Mouse (Mus musculus) 3134 (cell line): ENCODE results near the gene Lsm12.

Experiments
- DNase-seq: peaks from one replicate; pipeline ENCODE4 v3.0.0-alpha.2; 2011; ENCODE audit warnings: low spot score; ENCODE audit not compliant: insufficient read length; ENCODE audit errors: extremely low read depth

The Lsm12 gene

GRCm38 (mm10) chr11:102184646-102185495, at the start of gene Lsm12:
Lsm12 (minus strand) TSS chr11:102185296.
- DNase-seq = peak; percentile 97

GRCm38 (mm10) chr11:102230006-102230741, 45.1 kb upstream of the Lsm12 start, which contains the start of gene Hdac5:
Hdac5 (minus strand) TSS chr11:102230166.
- peak; percentile 93 for DNase-seq

DNA sequence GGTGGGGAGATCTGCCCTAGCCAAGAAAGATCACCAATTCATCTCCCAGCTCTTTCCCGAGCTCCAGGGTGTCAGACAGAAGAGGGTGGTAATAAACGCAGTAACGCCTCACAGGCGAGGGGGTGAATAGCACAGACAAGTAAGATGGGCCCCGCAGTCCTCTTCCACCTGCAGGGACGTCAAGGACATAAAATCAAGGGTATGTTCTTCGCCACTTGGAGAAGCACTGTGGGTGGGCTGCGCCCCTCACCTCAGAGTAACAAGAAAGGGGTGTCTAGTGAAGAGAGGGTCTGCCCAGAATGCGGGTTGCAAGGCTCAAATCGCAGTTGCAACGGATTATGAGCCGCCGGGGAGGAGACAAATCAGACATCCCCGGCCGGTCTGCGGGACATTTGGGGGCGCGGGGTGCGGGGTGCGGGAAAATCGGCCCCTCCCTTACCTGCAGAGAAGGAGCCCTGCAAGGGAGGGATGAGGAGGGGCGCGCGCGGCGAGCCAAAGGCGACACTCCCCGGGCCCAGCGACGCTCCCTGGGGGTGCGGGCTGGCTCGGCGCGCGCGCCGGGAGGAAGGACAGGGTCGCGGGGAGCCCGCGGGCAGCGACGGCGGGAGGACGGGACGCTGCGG, 44.3 kb upstream of the Lsm12 start:
- no peak for DNase-seq

DNA sequence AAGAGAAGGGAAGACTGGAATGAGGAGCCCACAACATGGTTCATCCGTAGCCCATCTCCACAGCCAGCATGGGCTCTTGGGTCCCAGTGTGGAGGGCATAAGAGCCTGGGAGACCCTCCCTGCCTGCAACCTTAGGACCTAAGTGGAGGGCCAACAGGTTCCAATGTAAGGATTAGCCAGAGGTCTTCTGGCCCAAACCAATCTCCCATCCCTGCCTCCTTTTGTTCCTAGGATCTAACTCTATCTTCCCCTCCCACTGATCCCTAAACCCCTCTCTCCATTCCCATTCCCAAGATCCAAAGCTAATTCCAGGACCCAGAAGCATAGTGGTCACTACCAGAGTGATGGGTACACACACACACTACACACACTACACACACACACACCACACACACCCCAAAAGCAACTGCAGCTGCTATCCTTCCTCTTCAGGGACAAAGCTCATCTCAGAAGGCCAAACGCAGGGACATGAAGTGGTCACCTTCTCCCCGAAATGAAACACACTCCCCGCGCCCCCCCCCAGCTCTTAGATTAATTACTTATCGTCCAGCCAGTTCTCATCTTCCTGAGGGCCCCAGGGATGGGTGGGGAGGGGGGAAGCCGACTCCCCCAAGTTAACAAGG, 43.7 kb upstream of the Lsm12 start:
- no peak for DNase-seq

DNA sequence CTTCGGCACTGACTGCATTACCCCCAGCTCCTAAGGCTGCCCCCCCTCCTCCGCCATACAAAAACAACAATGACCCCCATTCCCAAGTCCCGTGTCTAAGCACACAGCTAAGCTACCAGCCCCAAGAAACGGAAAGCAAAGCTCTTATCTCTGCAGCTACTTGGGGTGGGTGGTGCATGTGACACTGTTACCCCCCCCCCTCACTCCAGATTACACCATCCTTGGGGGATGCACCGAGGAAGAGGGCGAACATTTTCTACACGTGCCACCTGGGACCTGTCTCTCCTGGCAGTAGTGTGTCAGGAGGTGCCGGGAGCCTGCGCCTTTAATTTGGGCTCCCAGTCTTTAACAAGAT, 43.1 kb upstream of the Lsm12 start:
- DNase-seq = no peak

GRCm38 (mm10) chr11:102227270-102228190, 42.4 kb upstream of the Lsm12 start:
- DNase-seq = no peak

- DNase-seq = no peak
Observed at GRCm38 (mm10) chr11:102226067-102226978, 41.2 kb upstream of the Lsm12 start.

GRCm38 (mm10) chr11:102225221-102225620, 40.1 kb upstream of the Lsm12 start:
- no peak for DNase-seq

GRCm38 (mm10) chr11:102224686-102225085, 39.6 kb upstream of the Lsm12 start:
- peak; percentile 81 for DNase-seq

- no peak for DNase-seq
Observed at GRCm38 (mm10) chr11:102223166-102223565, 38.1 kb upstream of the Lsm12 start.

DNA sequence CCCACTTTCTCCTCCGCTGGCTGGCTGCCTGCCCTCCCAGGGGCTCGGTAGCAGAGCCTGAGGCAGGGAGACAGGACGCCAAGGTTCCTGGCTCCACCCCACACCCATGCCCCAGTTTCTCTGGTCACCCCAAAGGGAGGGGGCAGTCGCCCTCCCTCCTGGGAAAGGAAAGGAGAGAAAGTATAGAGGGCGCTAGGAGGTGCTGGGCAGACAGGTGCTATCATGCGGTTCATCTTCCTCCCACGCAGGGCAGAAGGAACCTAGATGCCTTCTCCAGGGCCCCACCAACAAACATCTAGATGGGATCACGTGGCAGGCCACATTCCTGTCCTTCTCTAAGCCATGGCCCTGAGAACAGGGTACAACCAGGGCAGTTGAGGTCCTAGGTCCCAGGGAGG, 36.9 kb upstream of the Lsm12 start:
- no peak for DNase-seq

DNA sequence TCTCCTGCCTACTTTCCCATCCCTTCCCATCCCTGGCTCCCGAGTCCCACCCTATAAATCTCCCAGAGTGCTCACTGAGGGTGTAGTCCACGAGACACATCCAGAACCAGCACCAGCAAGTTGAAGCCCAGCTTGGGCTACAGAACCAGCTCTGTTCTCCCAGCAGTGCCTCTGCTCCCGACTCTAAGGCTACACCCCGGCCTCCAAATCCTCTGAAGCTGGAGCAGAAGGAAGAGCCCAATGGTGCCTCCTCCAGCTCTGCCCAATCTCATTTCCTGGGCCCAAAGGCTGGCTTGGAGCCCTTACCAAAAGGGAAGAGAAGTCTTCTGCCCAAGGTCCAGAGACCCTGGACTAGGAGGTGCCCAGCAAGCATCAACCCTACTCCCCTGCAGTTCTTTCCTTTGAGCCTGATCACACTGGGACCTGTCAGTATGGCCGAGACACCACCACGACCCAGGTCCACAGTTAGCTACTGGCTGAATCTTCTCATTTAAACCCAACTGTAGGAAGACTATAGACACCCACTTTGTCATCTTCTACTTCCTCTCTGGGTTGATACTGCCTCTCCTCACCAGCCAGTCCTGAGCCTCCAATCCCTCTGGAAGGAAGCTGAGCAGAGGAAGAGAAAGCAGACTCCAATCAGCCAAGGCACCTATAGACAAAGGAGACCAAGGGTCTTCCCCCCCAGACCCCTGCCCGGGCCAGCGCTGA, 36.3 kb upstream of the Lsm12 start:
- no peak for DNase-seq

DNA sequence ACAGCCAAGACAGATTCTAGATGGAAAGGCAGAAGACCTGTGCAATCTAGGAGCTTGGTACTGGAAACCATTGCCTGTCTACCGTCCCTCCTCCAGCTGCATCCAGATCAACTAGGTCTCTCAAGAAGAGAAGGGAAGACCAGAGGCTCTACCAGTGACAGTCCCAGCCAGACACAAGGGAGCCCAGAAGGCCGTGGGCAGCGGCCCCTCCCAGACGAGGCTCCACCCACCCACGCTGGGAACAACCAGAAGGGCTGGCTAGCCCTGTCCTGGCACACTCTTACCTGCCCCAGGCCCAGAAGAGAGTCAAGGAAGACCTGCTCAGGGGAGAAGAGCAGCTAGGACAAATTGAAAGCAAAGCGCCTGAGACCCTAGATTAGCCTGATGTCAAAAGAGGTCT, 35.4 kb upstream of the Lsm12 start:
- no peak for DNase-seq

- no peak for DNase-seq
Observed at GRCm38 (mm10) chr11:102219994-102220346, 34.9 kb upstream of the Lsm12 start.

DNA sequence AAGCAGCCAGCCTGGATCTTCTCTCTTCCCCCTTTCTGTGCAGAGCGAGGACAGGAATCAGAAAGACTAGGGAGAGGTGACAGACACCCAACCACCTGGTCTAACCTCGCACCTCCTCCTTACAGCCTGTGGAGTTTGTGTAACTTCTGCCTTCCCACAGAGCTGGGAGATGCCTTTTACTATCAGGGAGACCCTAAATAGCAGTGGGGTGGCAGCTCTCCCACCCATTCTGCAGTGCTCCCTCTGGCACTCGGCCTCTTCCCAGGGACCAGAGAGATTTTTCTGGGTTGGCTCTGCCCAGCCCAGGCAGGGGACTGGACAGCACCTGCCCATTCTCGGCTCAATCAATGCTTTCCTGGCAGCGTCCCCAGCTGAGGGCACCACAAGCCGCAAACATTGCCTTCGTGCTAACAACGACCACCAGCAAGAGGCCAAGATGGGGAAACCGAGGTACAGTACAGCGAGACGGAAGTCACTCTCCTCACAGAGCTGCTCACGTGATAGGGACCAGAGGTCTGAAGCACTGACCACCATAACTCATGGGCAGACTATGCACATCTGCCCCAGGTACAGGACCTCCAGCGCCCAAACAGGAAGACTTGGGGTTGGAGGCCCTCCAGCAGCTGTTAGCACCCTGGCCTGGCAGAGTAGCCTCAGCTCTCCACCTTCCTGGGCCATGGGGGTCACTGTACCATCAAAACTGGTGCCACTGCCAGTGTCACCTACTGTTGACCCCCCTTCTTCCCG, 34.3 kb upstream of the Lsm12 start:
- DNase-seq = no peak

DNA sequence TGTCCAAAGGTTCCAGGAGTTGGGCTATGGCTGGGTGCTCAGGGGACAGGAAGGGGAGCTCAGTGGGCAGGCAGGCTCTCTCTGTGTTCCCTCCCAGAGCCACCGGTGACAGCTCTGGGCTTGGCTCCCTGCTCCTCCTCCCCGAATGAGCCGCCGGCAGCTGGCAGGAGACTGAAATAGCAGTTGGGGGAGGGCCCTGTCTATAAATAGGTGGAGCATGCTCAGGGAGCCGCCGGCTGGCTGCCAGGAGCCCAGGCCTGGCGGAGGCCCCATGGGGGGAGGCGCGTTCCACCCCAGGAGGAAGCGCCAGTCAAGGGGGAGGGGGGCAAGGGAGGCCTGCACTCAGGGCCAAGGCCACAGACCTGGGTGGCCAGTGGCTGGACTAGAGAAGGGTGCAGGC, 33.7 kb upstream of the Lsm12 start:
- peak; percentile 96 for DNase-seq

DNA sequence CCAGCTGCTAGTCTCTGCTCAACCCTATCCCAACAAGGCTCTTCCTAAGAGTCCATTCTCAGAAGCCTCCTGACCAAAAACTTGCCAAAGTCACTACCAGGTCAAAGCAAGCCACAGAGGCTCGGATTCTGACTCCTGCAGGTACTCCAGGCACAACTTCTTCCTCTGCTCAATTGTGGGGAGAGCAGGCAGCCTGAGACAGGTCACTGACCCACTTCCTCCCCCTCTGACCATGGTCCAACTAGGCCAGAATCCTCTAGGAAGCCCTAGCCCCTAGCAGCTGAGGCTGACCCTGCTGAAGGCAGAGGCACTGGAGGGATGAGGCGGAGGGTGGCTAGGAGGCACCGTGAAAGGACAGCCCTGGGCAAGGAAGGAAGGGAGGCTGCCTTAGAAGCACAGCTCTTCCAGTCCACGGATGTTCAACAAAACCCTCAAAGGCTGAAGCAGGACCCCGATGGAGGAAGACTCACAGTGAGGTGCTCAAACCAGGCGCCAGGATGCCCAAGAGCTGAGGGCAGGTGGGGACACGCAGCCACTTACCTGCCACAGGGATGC, 32.9 kb upstream of the Lsm12 start:
- DNase-seq = no peak
